Mouse (Mus musculus) layer of hippocampus, adult 6 months (tissue): Measurements from ENCODE around the gene Crybb3. TPM values are rescaled to one million over a fixed set of nuclear protein-coding genes. Genes with fewer than 3 reads are reported as not detected.

Experiments
- long read RNA-seq, 2 experiments: library from polyadenylated mRNA; unstranded; transcript quantifications; one replicate each; pipeline ENCODE4 v2.0.0; 2019 to 2020
- polyA plus RNA-seq: library from polyadenylated mRNA; unstranded; fragments of <200 nt; fragmentation: Nextera tagmentation; gene quantifications from 2 replicates; pipeline ENCODE4 v1.2.3, GENCODE M21; 2021

The Crybb3 gene
- polyA plus RNA-seq, result 1.8 and 2.0 TPM in 2 replicates
- long read RNA-seq, experiment 1, partial matches to known transcripts, result 0 of 1 reads
- long read RNA-seq, experiment 1, other reads (novel, unspliced or antisense), result 1 of 1 reads
- long read RNA-seq, experiment 2, partial matches to known transcripts, result 1 of 2 reads
- long read RNA-seq, experiment 2, other reads (novel, unspliced or antisense), result 0 of 2 reads

GRCm38 (mm10) chr5:113081439-113081838 lies at the start of gene Crybb3:
Gene Crybb3 (minus strand): TSS chr5:113081584.

DNA sequence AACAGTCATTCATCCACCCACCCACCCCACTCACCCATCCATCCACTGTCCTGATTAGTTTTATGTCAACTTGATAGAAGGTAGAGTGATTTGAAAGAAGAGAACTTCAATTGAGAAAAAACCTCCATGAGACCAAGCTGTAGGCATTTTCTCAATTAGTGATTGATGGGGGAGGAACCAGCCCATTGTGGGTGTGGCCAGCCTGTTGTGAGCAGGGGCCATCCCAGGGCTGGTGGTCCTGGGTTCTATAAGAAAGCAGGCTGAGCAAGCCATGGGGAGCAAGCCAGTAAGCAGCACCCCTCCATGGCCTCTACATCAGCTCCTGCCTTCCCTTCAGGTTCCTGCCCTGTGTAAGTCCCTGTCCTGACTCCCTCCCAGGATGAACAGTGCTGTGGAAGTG lies 11.4 kb downstream of the Crybb3 start, which contains the start of gene Crybb2:
TSS of gene Crybb2 (minus strand) at position 101 of the 400 bp plus-strand sequence.

Other genes with a start within 250 kb of the Crybb3 start
- 0.55 and 0.67 TPM in 2 replicates for gene Myo18b, start 185.2 kb downstream of the Crybb3 start, polyA plus RNA-seq
- gene Grk3, start 65.8 kb downstream of the Crybb3 start, polyA plus RNA-seq, result 7.9 and 10.1 TPM in 2 replicates
- not detected in 2 replicates for gene Crybb2, start 11.5 kb downstream of the Crybb3 start, polyA plus RNA-seq
- gene 2900026A02Rik, start 139.7 kb upstream of the Crybb3 start, polyA plus RNA-seq, result 12.3 and 13.9 TPM in 2 replicates
- 0.08 TPM in 1 of 2 replicates, not detected in the other for gene Tmem211, start 145.3 kb upstream of the Crybb3 start, polyA plus RNA-seq
- 17.4 and 19.1 TPM in 2 replicates for gene Sgsm1, start 229.2 kb upstream of the Crybb3 start, polyA plus RNA-seq